Mouse (Mus musculus) CH12.LX (cell line): ENCODE data around the gene Gdpd1. TPM values are rescaled to one million over a fixed set of nuclear protein-coding genes. Genes with fewer than 3 reads are reported as not detected.
A peak's percentile ranks its signal among the peaks of the same experiment; 100 is the strongest.

Source experiments
- DNase-seq: peaks from one replicate; pipeline ENCODE4 v3.0.0-alpha.2; 2013; ENCODE audit errors: extremely low read depth
- H3K27ac ChIP-seq: 2 replicates; pipeline ENCODE4 v1.5.1; 2012; ENCODE audit warnings: low read depth, mild to moderate bottlenecking, control low read depth, moderate library complexity; ENCODE audit not compliant: insufficient read depth
- H3K27me3 ChIP-seq: replicated peaks from 2 replicates; pipeline ENCODE3; 2012; ENCODE audit warnings: inconsistent platforms
- H3K36me3 ChIP-seq, 2 experiments: replicated peaks in 1 of 2; 2 replicates each; pipeline versions ENCODE3 to v1.6.1; 2012; ENCODE audit warnings: inconsistent platforms in 1 of 2, low read length in 1 of 2, mild to moderate bottlenecking in 1 of 2, mixed read lengths in 1 of 2, moderate library complexity in 1 of 2; ENCODE audit not compliant: control insufficient read depth in 1 of 2, insufficient read depth in 1 of 2
- H3K4me1 ChIP-seq, 2 experiments: 2 replicates each; pipeline ENCODE4 v1.6.1; 2012; ENCODE audit warnings: inconsistent platforms in 1 of 2, moderate library complexity in 1 of 2; ENCODE audit not compliant: insufficient read depth in 2 of 2, control insufficient read depth in 1 of 2
- H3K4me2 ChIP-seq: 2 replicates; pipeline ENCODE4 v1.6.1; 2012; ENCODE audit warnings: low read depth, mild to moderate bottlenecking, control low read depth; ENCODE audit not compliant: poor library complexity, insufficient read depth, severe bottlenecking
- H3K4me3 ChIP-seq, 3 experiments: fragments of 150-350 bp in 1 of 3; sonication (generic) in 1 of 3; replicated peaks in 1 of 3; 2 replicates each; pipeline versions ENCODE3 to v1.5.1; 2011 to 2012; ENCODE audit warnings: low read depth in 2 of 3, low read length in 2 of 3, mild to moderate bottlenecking in 2 of 3, moderate library complexity in 2 of 3, control low read depth in 1 of 3, improper control_type of control experiment in 1 of 3, inconsistent platforms in 1 of 3, mixed read lengths in 1 of 3; ENCODE audit not compliant: poor library complexity in 1 of 3
- H3K79me2 ChIP-seq: replicated peaks from 2 replicates; pipeline ENCODE4 v1.6.1; 2012; ENCODE audit warnings: mild to moderate bottlenecking, moderate library complexity; ENCODE audit not compliant: control insufficient read depth, poor library complexity, insufficient read depth, severe bottlenecking; ENCODE audit errors: extremely low read depth
- H3K9ac ChIP-seq: 2 replicates; pipeline ENCODE4 v1.6.1; 2012; ENCODE audit warnings: low read depth, mild to moderate bottlenecking, control low read depth, moderate library complexity; ENCODE audit not compliant: insufficient read depth
- H3K9me3 ChIP-seq: replicated peaks from 2 replicates; pipeline ENCODE3; 2012; ENCODE audit warnings: low read length, inconsistent platforms, mixed read lengths
- BHLHE40 ChIP-seq: IDR thresholded peaks from 2 replicates; pipeline ENCODE4 v1.6.1; 2011; ENCODE audit warnings: mild to moderate bottlenecking, low read depth, low read length, improper control_type of control experiment
- CHD1 ChIP-seq: IDR thresholded peaks from 2 replicates; pipeline ENCODE4 v1.6.1; 2012; ENCODE audit warnings: low read depth, low read length, improper control_type of control experiment, inconsistent platforms
- CHD2 ChIP-seq: IDR thresholded peaks from 2 replicates; pipeline ENCODE4 v1.6.1; 2011; ENCODE audit warnings: low read length, improper control_type of control experiment
- CTCF ChIP-seq, 2 experiments: IDR thresholded peaks in 1 of 2; conservative IDR thresholded peaks in 1 of 2; 2 replicates each; pipeline ENCODE4 v1.5.1; 2011 to 2012; ENCODE audit warnings: low read depth in 2 of 2, low read length in 2 of 2, improper control_type of control experiment in 1 of 2, inconsistent platforms in 1 of 2, mild to moderate bottlenecking in 1 of 2, moderate library complexity in 1 of 2
- E2F4 ChIP-seq: IDR thresholded peaks from 2 replicates; pipeline ENCODE4 v1.6.1; 2011; ENCODE audit warnings: low read depth, low read length, improper control_type of control experiment; ENCODE audit not compliant: insufficient replicate concordance
- ELF1 ChIP-seq: IDR thresholded peaks from 2 replicates; pipeline ENCODE4 v1.6.1; 2014; ENCODE audit warnings: low read depth, mild to moderate bottlenecking, inconsistent platforms, low read length, improper control_type of control experiment
- EP300 ChIP-seq: IDR thresholded peaks from 2 replicates; pipeline ENCODE4 v1.6.1; 2011; ENCODE audit warnings: low read length, improper control_type of control experiment
- ETS1 ChIP-seq: conservative IDR thresholded peaks from 2 replicates; pipeline ENCODE4 v1.6.1; 2012; ENCODE audit warnings: low read depth, mild to moderate bottlenecking, inconsistent platforms, low read length, improper control_type of control experiment, moderate library complexity
- GABPA ChIP-seq: IDR thresholded peaks from 2 replicates; pipeline ENCODE4 v1.6.1; 2012; ENCODE audit warnings: low read depth, low read length, improper control_type of control experiment, inconsistent platforms; ENCODE audit not compliant: insufficient replicate concordance
- HCFC1 ChIP-seq: IDR thresholded peaks from 2 replicates; pipeline ENCODE4 v1.6.1; 2012; ENCODE audit warnings: low read depth, mild to moderate bottlenecking, inconsistent platforms, low read length, improper control_type of control experiment
- IRF4 ChIP-seq: IDR thresholded peaks from 2 replicates; pipeline ENCODE4 v1.6.1; 2014; ENCODE audit warnings: low read depth, mild to moderate bottlenecking, inconsistent platforms, low read length, improper control_type of control experiment
- JUN ChIP-seq: IDR thresholded peaks from 2 replicates; pipeline ENCODE4 v1.6.1; 2011; ENCODE audit warnings: low read depth, mild to moderate bottlenecking, low read length, improper control_type of control experiment, moderate library complexity; ENCODE audit not compliant: insufficient read depth
- JUND ChIP-seq: conservative IDR thresholded peaks from 2 replicates; pipeline ENCODE4 v1.6.1; 2011; ENCODE audit warnings: low read depth, low read length, improper control_type of control experiment
- KAT2A ChIP-seq: IDR thresholded peaks from 2 replicates; pipeline ENCODE4 v1.6.1; 2012; ENCODE audit warnings: low read length, improper control_type of control experiment, inconsistent platforms; ENCODE audit not compliant: insufficient replicate concordance
- MAFK ChIP-seq: IDR thresholded peaks from 2 replicates; pipeline ENCODE4 v1.6.1; 2011; ENCODE audit warnings: low read length, improper control_type of control experiment; ENCODE audit not compliant: insufficient replicate concordance
- MAX ChIP-seq: IDR thresholded peaks from 2 replicates; pipeline ENCODE4 v1.6.1; 2011; ENCODE audit warnings: low read length, improper control_type of control experiment
- MAZ ChIP-seq: IDR thresholded peaks from 2 replicates; pipeline ENCODE4 v1.6.1; 2012; ENCODE audit warnings: low read depth, mild to moderate bottlenecking, inconsistent platforms, low read length, improper control_type of control experiment, moderate library complexity
- MEF2A ChIP-seq: IDR thresholded peaks from 2 replicates; pipeline ENCODE4 v1.6.1; 2014; ENCODE audit warnings: low read depth, mild to moderate bottlenecking, inconsistent platforms, low read length, improper control_type of control experiment, borderline replicate concordance
- MXI1 ChIP-seq: IDR thresholded peaks from 2 replicates; pipeline ENCODE4 v1.6.1; 2011; ENCODE audit warnings: mild to moderate bottlenecking, low read depth, low read length, improper control_type of control experiment
- MYC ChIP-seq: IDR thresholded peaks from 2 replicates; pipeline ENCODE4 v1.6.1; 2011; ENCODE audit warnings: low read depth, mild to moderate bottlenecking, improper control_type of control experiment, low read length
- NELFE ChIP-seq: IDR thresholded peaks from 2 replicates; pipeline ENCODE4 v1.6.1; 2011; ENCODE audit warnings: low read depth, low read length, improper control_type of control experiment
- NRF1 ChIP-seq: IDR thresholded peaks from 2 replicates; pipeline ENCODE4 v1.6.1; 2014; ENCODE audit warnings: low read depth, mild to moderate bottlenecking, inconsistent platforms, low read length, improper control_type of control experiment, moderate library complexity
- PAX5 ChIP-seq: IDR thresholded peaks from 2 replicates; pipeline ENCODE4 v1.6.1; 2012; ENCODE audit warnings: low read length, inconsistent platforms, mixed read lengths
- POLR2A ChIP-seq: IDR thresholded peaks from 2 replicates; pipeline ENCODE4 v1.6.1; 2011; ENCODE audit warnings: low read depth, mild to moderate bottlenecking, improper control_type of control experiment, low read length
- POLR2AphosphoS2 ChIP-seq: IDR thresholded peaks from 2 replicates; pipeline ENCODE4 v1.6.1; 2011; ENCODE audit warnings: low read depth, low read length, improper control_type of control experiment
- RAD21 ChIP-seq: IDR thresholded peaks from 2 replicates; pipeline ENCODE4 v1.6.1; 2011; ENCODE audit warnings: low read depth, mild to moderate bottlenecking, low read length, improper control_type of control experiment, moderate library complexity
- RCOR1 ChIP-seq: conservative IDR thresholded peaks from 2 replicates; pipeline ENCODE4 v1.6.1; 2012; ENCODE audit warnings: low read depth, mild to moderate bottlenecking, inconsistent platforms, low read length, improper control_type of control experiment
- SIN3A ChIP-seq: IDR thresholded peaks from 2 replicates; pipeline ENCODE4 v1.6.1; 2012; ENCODE audit warnings: low read length, improper control_type of control experiment, inconsistent platforms
- SMC3 ChIP-seq: IDR thresholded peaks from 2 replicates; pipeline ENCODE4 v1.6.1; 2011; ENCODE audit warnings: low read depth, low read length, improper control_type of control experiment
- TBP ChIP-seq: conservative IDR thresholded peaks from 2 replicates; pipeline ENCODE4 v1.6.1; 2011; ENCODE audit warnings: low read depth, low read length, improper control_type of control experiment
- TCF12 ChIP-seq: IDR thresholded peaks from 2 replicates; pipeline ENCODE4 v1.6.1; 2014; ENCODE audit warnings: low read depth, mild to moderate bottlenecking, inconsistent platforms, low read length, improper control_type of control experiment
- UBTF ChIP-seq: IDR thresholded peaks from 2 replicates; pipeline ENCODE4 v1.6.1; 2012; ENCODE audit warnings: low read depth, mild to moderate bottlenecking, inconsistent platforms, low read length, improper control_type of control experiment, moderate library complexity
- USF1 ChIP-seq: IDR thresholded peaks from 2 replicates; pipeline ENCODE4 v1.6.1; 2014; ENCODE audit warnings: low read depth, mild to moderate bottlenecking, inconsistent platforms, low read length, improper control_type of control experiment
- USF2 ChIP-seq: conservative IDR thresholded peaks from 2 replicates; pipeline ENCODE4 v1.6.1; 2011; ENCODE audit warnings: low read depth, low read length, improper control_type of control experiment
- ZC3H11A ChIP-seq: IDR thresholded peaks from 2 replicates; pipeline ENCODE4 v1.6.1; 2012; ENCODE audit warnings: low read depth, mild to moderate bottlenecking, inconsistent platforms, low read length, improper control_type of control experiment
- ZKSCAN1 ChIP-seq: IDR thresholded peaks from 2 replicates; pipeline ENCODE4 v1.6.1; 2012; ENCODE audit warnings: low read depth, inconsistent platforms, low read length, improper control_type of control experiment, borderline replicate concordance
- ZMIZ1 ChIP-seq: IDR thresholded peaks from 2 replicates; pipeline ENCODE4 v1.6.1; 2012; ENCODE audit warnings: low read depth, mild to moderate bottlenecking, inconsistent platforms, low read length, improper control_type of control experiment
- ZNF384 ChIP-seq: IDR thresholded peaks from 2 replicates; pipeline ENCODE4 v1.6.1; 2012; ENCODE audit warnings: low read depth, low read length, improper control_type of control experiment, inconsistent platforms
- dilution Hi-C: fragments of 300-500 bp; cut with MboI; formaldehyde crosslinking; loops from 2 replicates; pipeline ENCODE4 v1.14.3; 2020; ENCODE audit warnings: low sequenced_read_pairs; ENCODE audit not compliant: extremely low pct_unique_long_range_greater_than_20kb, extremely low pct_ligation_motif_present
- in situ Hi-C: fragments of 300-500 bp; cut with MboI; formaldehyde crosslinking; loops from 3 replicates; pipeline ENCODE4 v1.14.3; 2019; ENCODE audit warnings: low sequenced_read_pairs, low pct_ligation_motif_present, low pct_unique_long_range_greater_than_20kb, mixed read lengths
- polyA plus RNA-seq: library from polyadenylated mRNA; unstranded; fragments of >175 nt; gene quantifications from 2 replicates; pipeline ENCODE4 v1.2.1, GENCODE M21; 2012; ENCODE audit warnings: low read depth; ENCODE audit not compliant: insufficient read length
- total RNA-seq, 2 experiments: library from RNA; depleted of rRNA; stranded (reverse); fragments of 300-350 nt in 1 of 2; fragments of >200 nt in 1 of 2; gene quantifications; 2 replicates each; pipeline ENCODE4 v1.2.3; 2012 to 2014

The Gdpd1 gene
- total and polyA plus RNA-seq, 3 experiments: 2.3 to 3.9 (median 2.7) TPM

- TF ChIP-seq MAFK (no peak), TBP (peak; percentile 97), IRF4 (no peak), BHLHE40 (peak; percentile 47; the same call in 1 of the 2 replicates), KAT2A (no peak; the same call in 1 of the 2 replicates), CHD1 (no peak), EP300 (no peak), E2F4 (peak; percentile 84; the same call in 1 of the 2 replicates), CTCF (conservative IDR thresholded peaks at IDR 0.05 in 1 of 2, IDR thresholded peaks at IDR 0.05 in 1 of 2; ENCODE audit: low read depth in 2 of 2, low read length in 2 of 2) (no peak), MAZ (no peak; the same call in 1 of the 2 replicates), ZKSCAN1 (no peak), MYC (peak; percentile 39; the same call in 1 of the 2 replicates), NRF1 (peak; percentile 63), ZC3H11A (no peak), ELF1 (peak; percentile 63), RCOR1 (no peak), GABPA (peak; percentile 73), POLR2AphosphoS2 (peak; percentile 55; the same call in 1 of the 2 replicates), MEF2A (no peak), ZMIZ1 (peak; percentile 39; the same call in 1 of the 2 replicates), UBTF (no peak; the same call in 1 of the 2 replicates), NELFE (peak; percentile 94), SIN3A (peak; percentile 32; the same call in 1 of the 2 replicates), MAX (peak; percentile 77), USF2 (no peak), PAX5 (no peak), SMC3 (no peak), RAD21 (no peak), CHD2 (peak; percentile 97), ZNF384 (no peak), JUND (no peak), HCFC1 (peak; percentile 74), JUN (no peak), ETS1 (no peak), POLR2A (peak; percentile 94), MXI1 (peak; percentile 1; the same call in 1 of the 2 replicates), TCF12 (peak; percentile 86), USF1 (no peak)
- TF ChIP-seq, all 38 proteins: peak for 17
- Histone ChIP-seq H3K9ac (peak within 1 kb of the TSS; percentile 89), H3K27me3 (no peaks in the 10 kb centered on the region), H3K36me3 (peaks cover 22 to 46% of the 10 kb centered on the region in 2 experiments), H3K4me3 (peak within 1 kb of the TSS; percentile 66 to 96 (median 90)), H3K27ac (peak within 1 kb of the TSS; percentile 63), H3K4me2 (peak within 1 kb of the TSS; percentile 100), H3K79me2 (peaks cover 60% of the 10 kb centered on the region), H3K9me3 (no peaks in the 10 kb centered on the region), H3K4me1 (peaks cover 0 to 36% of the 10 kb centered on the region in 2 experiments; a peak in 2 of 4 replicates)
- dilution Hi-C loops: no loop called here
- DNase-seq: peak; percentile 100
- in situ Hi-C loops: no loop called here
These were observed 35.1 kb upstream of the Gdpd1 start, which contains the start of gene Ska2 for GRCm38 (mm10) chr11:87108755-87109518. Gene Ska2 (plus strand): TSS chr11:87109234.
